In genomic region chr11:35614530-35614929, GRCm38 (mm10) we compare ENCODE assay signal across 24 mouse cellular contexts.
DNase-seq lines count a peak whose midpoint lies in the region; ATAC-seq lines count a peak whose summit lies in the region.
"Had no signal": no experiment of that assay in that cellular context is flagged by ENCODE, and none has a peak within 500 bp of the region (broad histone marks: within the 10 kb centered on the region; RNA-seq: fewer than 3 reads in every experiment).

No protein-coding gene starts in this region.

- 0 out of 2 replicates have a peak, but pooled peaks have one; percentile 28 for ATAC-seq in hindbrain, embryonic 16.5 days
- ATAC-seq: CD4-positive, CD25-positive, alpha-beta regulatory T cell, adult 4 months; forebrain, embryonic 15.5 days; hindbrain, postnatal 0 days had no signal

- no peak overlapping the region for H3K4me2 ChIP-seq in hindbrain, embryonic 16.5 days (ENCODE audit: low read length)
- H3K4me2 ChIP-seq: embryonic facial prominence, embryonic 15.5 days; forebrain, embryonic 15.5 days; heart, embryonic 13.5 days; hindbrain, embryonic 12.5 days had no signal

- peaks cover 4% of the 10 kb centered on the region; the same call in 1 of the 2 replicates for H3K4me1 ChIP-seq in hindbrain, embryonic 16.5 days (ENCODE audit: control insufficient read depth, insufficient read depth, low read depth, low read length)
- H3K4me1 ChIP-seq in hindbrain, embryonic 10.5 days (replicated peaks), result peaks cover 27% of the 10 kb centered on the region
- H3K4me1 ChIP-seq: forebrain, embryonic 15.5 days had no signal

- H3K27me3 ChIP-seq in hindbrain, embryonic 16.5 days (replicated peaks; ENCODE audit: control insufficient read depth, insufficient read depth, low read length), result no peaks in the 10 kb centered on the region
- peaks cover 16% of the 10 kb centered on the region for H3K27me3 ChIP-seq in hindbrain, embryonic 10.5 days (ENCODE audit: insufficient read depth, poor library complexity, severe bottlenecking)
- H3K27me3 ChIP-seq: embryonic facial prominence, embryonic 15.5 days; heart, embryonic 13.5 days had no signal

- WGBS in hindbrain, embryonic 16.5 days, result 36% methylated on average over 3 of the region's 3 CpGs
- 58% methylated on average over 3 of the region's 3 CpGs for WGBS in hindbrain, embryonic 10.5 days

- H3K4me3 ChIP-seq in hindbrain, embryonic 16.5 days (ENCODE audit: low read length), result no peak overlapping the region
- no peak overlapping the region for H3K4me3 ChIP-seq in hindbrain, embryonic 10.5 days
- H3K4me3 ChIP-seq: embryonic facial prominence, embryonic 15.5 days; erythroblast, embryonic 14.5 days; forebrain, embryonic 10.5 days; forebrain, embryonic 15.5 days; heart, embryonic 13.5 days; hindbrain, embryonic 12.5 days had no signal

- no peaks in the 10 kb centered on the region for H3K9me3 ChIP-seq in hindbrain, embryonic 16.5 days (ENCODE audit: control insufficient read depth, low read length)
- no peaks in the 10 kb centered on the region for H3K9me3 ChIP-seq in hindbrain, embryonic 10.5 days
- H3K9me3 ChIP-seq: embryonic facial prominence, embryonic 15.5 days; forebrain, embryonic 10.5 days; forebrain, embryonic 15.5 days; heart, embryonic 13.5 days; hindbrain, embryonic 12.5 days had no signal

- H3K36me3 ChIP-seq in hindbrain, embryonic 16.5 days (ENCODE audit: control insufficient read depth, insufficient read depth, low read length), result no peaks in the 10 kb centered on the region
- peaks cover 86% of the 10 kb centered on the region for H3K36me3 ChIP-seq in hindbrain, embryonic 10.5 days
- H3K36me3 ChIP-seq: embryonic facial prominence, embryonic 15.5 days; forebrain, embryonic 10.5 days; forebrain, embryonic 15.5 days; G1E had no signal

- no peak overlapping the region for H3K9ac ChIP-seq in hindbrain, embryonic 16.5 days (ENCODE audit: low read depth, low read length)
- H3K9ac ChIP-seq: embryonic facial prominence, embryonic 15.5 days; forebrain, embryonic 15.5 days; heart, embryonic 13.5 days; hindbrain, embryonic 12.5 days had no signal

- no peak overlapping the region for H3K27ac ChIP-seq in hindbrain, embryonic 16.5 days (ENCODE audit: low read depth, low read length)
- H3K27ac ChIP-seq in hindbrain, embryonic 10.5 days, result no peak overlapping the region
- H3K27ac ChIP-seq: embryonic facial prominence, embryonic 15.5 days; forebrain, embryonic 10.5 days; forebrain, embryonic 15.5 days; heart, embryonic 13.5 days; hindbrain, embryonic 12.5 days; hindbrain, postnatal 0 days had no signal

- DNase-seq in adrenal gland, adult (ENCODE audit: inconsistent age in 2 of 2, low spot score in 1 of 2), result peak; percentile 54 to 65
- no peak for DNase-seq in adrenal gland, adult 18-20 months (ENCODE audit: low spot score in 2 of 2)
- DNase-seq in hindbrain, embryonic 10.5 days (ENCODE audit: low spot score), result no peak
- DNase-seq in adrenal gland, postnatal 14 days, result peak; percentile 60
- no peak for DNase-seq in layer of hippocampus, adult 18-20 months (ENCODE audit: low spot score in 2 of 2)
- DNase-seq in kidney, adult 18-20 months, result no peak
- DNase-seq: B cell, adult 2 months; cerebellum, adult 11-12 months; cerebellum, adult 9-11 months; embryo, embryonic 11 days; gastrocnemius, postnatal 36 days; heart, adult 11 months; heart, postnatal 36 days; kidney, adult 11 months had no signal

Comparison
In these comparisons a context has a peak if more than half of its experiments do, and no peak if none do; other contexts are left out.
1. DNase-seq: peak in adrenal gland, adult (2 of 2) and adrenal gland, postnatal 14 days (single experiment); none in adrenal gland, adult 18-20 months (0 of 2), hindbrain, embryonic 10.5 days (single experiment), layer of hippocampus, adult 18-20 months (0 of 2) and kidney, adult 18-20 months (single experiment).